Mouse (Mus musculus) heart, embryonic 14.5 days (tissue): ENCODE results near the gene Tmem202. TPM values are rescaled to one million over a fixed set of nuclear protein-coding genes. Genes with fewer than 3 reads are reported as not detected.

ENCODE experiments used
- ATAC-seq: fragments of 200-750 bp; cut with Nextera tagmentation; 2 replicates; pipeline ENCODE4 v1.8.0; 2017; ENCODE audit warnings: low read depth, moderate TSS enrichment; ENCODE audit not compliant: insufficient number of reproducible peaks, insufficient read depth, low FRiP score
- H3K27ac ChIP-seq, 2 experiments: fragments of 200-500 bp in 1 of 2; fragments of 300-500 bp in 1 of 2; sonication (generic) in 1 of 2; replicated peaks in 1 of 2; 2 replicates each; pipeline ENCODE4 v1.5.1; 2012 to 2014; ENCODE audit warnings: low read depth in 2 of 2, low read length in 2 of 2, control low read depth in 1 of 2, mild to moderate bottlenecking in 1 of 2, mixed read lengths in 1 of 2; ENCODE audit not compliant: control insufficient read depth in 1 of 2, insufficient read depth in 1 of 2
- H3K27me3 ChIP-seq: fragments of 300-500 bp; sonication (generic); 2 replicates; pipeline ENCODE4 v1.6.1; 2014; ENCODE audit warnings: mild to moderate bottlenecking, low read length, control low read depth; ENCODE audit not compliant: control insufficient read depth, insufficient read depth
- H3K36me3 ChIP-seq: fragments of 300-500 bp; sonication (generic); 2 replicates; pipeline ENCODE4 v1.6.1; 2014; ENCODE audit warnings: mild to moderate bottlenecking, control low read depth, low read length, mixed read lengths; ENCODE audit not compliant: control insufficient read depth, insufficient read depth
- H3K4me1 ChIP-seq, 2 experiments: fragments of 200-500 bp in 1 of 2; fragments of 300-500 bp in 1 of 2; sonication (generic) in 1 of 2; 2 replicates each; pipeline ENCODE4 v1.6.1; 2012 to 2014; ENCODE audit warnings: low read length in 2 of 2, control low read depth in 1 of 2, mixed read lengths in 1 of 2; ENCODE audit not compliant: control insufficient read depth in 2 of 2, insufficient read depth in 2 of 2
- H3K4me2 ChIP-seq: fragments of 300-500 bp; sonication (generic); 2 replicates; pipeline ENCODE4 v1.6.1; 2014; ENCODE audit warnings: mild to moderate bottlenecking, low read length
- H3K4me3 ChIP-seq, 2 experiments: fragments of 200-500 bp in 1 of 2; fragments of 300-500 bp in 1 of 2; sonication (generic) in 1 of 2; 2 replicates each; pipeline ENCODE4 v1.5.1; 2012 to 2014; ENCODE audit warnings: low read length in 2 of 2, mild to moderate bottlenecking in 2 of 2, control low read depth in 1 of 2, low read depth in 1 of 2, moderate library complexity in 1 of 2; ENCODE audit not compliant: control insufficient read depth in 1 of 2, insufficient read depth in 1 of 2
- H3K9ac ChIP-seq: fragments of 300-500 bp; sonication (generic); 2 replicates; pipeline ENCODE4 v1.6.1; 2014; ENCODE audit warnings: mild to moderate bottlenecking, low read length
- H3K9me3 ChIP-seq: fragments of 300-500 bp; sonication (generic); 2 replicates; pipeline ENCODE4 v1.6.1; 2016; ENCODE audit warnings: low read length, control low read depth; ENCODE audit not compliant: control insufficient read depth
- WGBS: fragments of 180-500 bp; shearing (Covaris S2); extraction: QIAGEN DNeasy Blood & Tissue Kit; methylation state at CpG from one replicate; pipeline ENCODE4 v1.1.7; 2014; 5-methylcytosine and 5-hydroxymethylcytosine counted together
- polyA plus RNA-seq: library from polyadenylated mRNA; unstranded; fragments of >200 nt; fragmentation: Nextera tagmentation; extraction: Ambion mirVana; gene quantifications from 2 replicates; pipeline ENCODE4 v1.2.1, GENCODE M21; 2014

Gene Tmem202
- polyA plus RNA-seq, 1 experiment from 2014 or later, result 0.55 TPM

- ATAC-seq, result no peak
- Histone ChIP-seq H3K9ac (peak overlapping the region; percentile 99), H3K4me1 (peaks cover 0 to 23% of the 10 kb centered on the region in 2 experiments; a peak in 1 of 4 replicates), H3K27me3 (no peaks in the 10 kb centered on the region), H3K36me3 (no peaks in the 10 kb centered on the region), H3K4me3 (peak overlapping the region; percentile 88 to 94), H3K4me2 (peak overlapping the region; percentile 96), H3K27ac (peak overlapping the region in 1 of 2 experiments; percentile 97; a peak in 2 of 4 replicates), H3K9me3 (no peaks in the 10 kb centered on the region)
- 7% methylated on average over 7 of the region's 7 CpGs for WGBS
These were observed 54.9 kb downstream of the Tmem202 start for GRCm38 (mm10) chr9:59484760-59485159.

- no peak overlapping the region for H3K27ac ChIP-seq
- H3K36me3 ChIP-seq, result no peaks in the 10 kb centered on the region
- H3K4me3 ChIP-seq, result no peak overlapping the region
- H3K9me3 ChIP-seq, result no peaks in the 10 kb centered on the region
- no peak overlapping the region for H3K9ac ChIP-seq
- no peak for ATAC-seq
- H3K27me3 ChIP-seq, result no peaks in the 10 kb centered on the region
- H3K4me2 ChIP-seq, result peak overlapping the region; percentile 39; the same call in 1 of the 2 replicates
- peaks cover 0 to 34% of the 10 kb centered on the region in 2 experiments; a peak in 2 of 4 replicates for H3K4me1 ChIP-seq
- WGBS, result 22% methylated on average over 1 of the region's 1 CpGs
These were observed 57.2 kb downstream of the Tmem202 start for GRCm38 (mm10) chr9:59482419-59482818.

- Histone ChIP-seq H3K4me2 (no peak overlapping the region), H3K9ac (no peak overlapping the region), H3K27me3 (no peaks in the 10 kb centered on the region), H3K36me3 (peaks cover 17% of the 10 kb centered on the region), H3K4me1 (peaks cover 0 to 19% of the 10 kb centered on the region in 2 experiments; a peak in 2 of 4 replicates), H3K4me3 (no peak overlapping the region), H3K9me3 (no peaks in the 10 kb centered on the region), H3K27ac (no peak overlapping the region)
- no peak for ATAC-seq
- WGBS, result 92% methylated on average over 2 of the region's 2 CpGs
These were observed 63.0 kb downstream of the Tmem202 start for GRCm38 (mm10) chr9:59476617-59477016.

GRCm38 (mm10) chr9:59474838-59475237 lies 64.8 kb downstream of the Tmem202 start:
- Histone ChIP-seq H3K9me3 (no peaks in the 10 kb centered on the region), H3K4me1 (peaks cover 0 to 19% of the 10 kb centered on the region in 2 experiments; a peak in 2 of 4 replicates), H3K36me3 (peaks cover 22% of the 10 kb centered on the region), H3K4me2 (no peak overlapping the region), H3K9ac (no peak overlapping the region), H3K4me3 (no peak overlapping the region), H3K27me3 (no peaks in the 10 kb centered on the region), H3K27ac (no peak overlapping the region)
- ATAC-seq, result no peak
- WGBS, result 59% methylated on average over 1 of the region's 1 CpGs

- H3K27me3 ChIP-seq, result no peaks in the 10 kb centered on the region
- 83% methylated on average over 2 of the region's 2 CpGs for WGBS
- no peak overlapping the region for H3K27ac ChIP-seq
- peaks cover 0 to 14% of the 10 kb centered on the region in 2 experiments; a peak in 2 of 4 replicates for H3K4me1 ChIP-seq
- no peak overlapping the region for H3K9ac ChIP-seq
- no peak overlapping the region for H3K4me2 ChIP-seq
- no peak for ATAC-seq
- no peak overlapping the region for H3K4me3 ChIP-seq
- peaks cover 22% of the 10 kb centered on the region for H3K36me3 ChIP-seq
- H3K9me3 ChIP-seq, result no peaks in the 10 kb centered on the region
These were observed 66.5 kb downstream of the Tmem202 start for GRCm38 (mm10) chr9:59473171-59473570.

GRCm38 (mm10) chr9:59469446-59469845 lies 70.2 kb downstream of the Tmem202 start:
- 0 out of 4 replicates have a peak, but pooled peaks cover 0 to 4% of the 10 kb centered on the region in 2 experiments for H3K4me1 ChIP-seq
- H3K4me3 ChIP-seq, result no peak overlapping the region
- no peak overlapping the region for H3K9ac ChIP-seq
- no peaks in the 10 kb centered on the region for H3K9me3 ChIP-seq
- no peak overlapping the region for H3K27ac ChIP-seq
- 49% methylated on average over 1 of the region's 1 CpGs for WGBS
- H3K36me3 ChIP-seq, result peaks cover 22% of the 10 kb centered on the region
- H3K27me3 ChIP-seq, result no peaks in the 10 kb centered on the region
- H3K4me2 ChIP-seq, result no peak overlapping the region
- ATAC-seq, result no peak

Other genes with a start within 250 kb of the Tmem202 start
- gene Adpgk, start 248.3 kb downstream of the Tmem202 start, polyA plus RNA-seq, result 24.0 and 24.1 TPM in 2 replicates
- gene Bbs4, start 186.3 kb downstream of the Tmem202 start, polyA plus RNA-seq, result 7.4 and 8.3 TPM in 2 replicates
- gene Arih1, start 53.2 kb downstream of the Tmem202 start, polyA plus RNA-seq, result 14.9 and 18.3 TPM in 2 replicates
- gene Hexa, start 307 bp downstream of the Tmem202 start, polyA plus RNA-seq, result 87.6 and 91.4 TPM in 2 replicates
- 0.16 and 0.34 TPM in 2 replicates for gene Celf6, start 38.1 kb upstream of the Tmem202 start, polyA plus RNA-seq
- gene Parp6, start 77.4 kb upstream of the Tmem202 start, polyA plus RNA-seq, result 19.5 and 24.6 TPM in 2 replicates
- 1,792 and 1,798 TPM in 2 replicates for gene Pkm, start 116.5 kb upstream of the Tmem202 start, polyA plus RNA-seq
- gene Gramd2, start 140.3 kb upstream of the Tmem202 start, polyA plus RNA-seq, result 0.27 and 0.43 TPM in 2 replicates
- 10.9 and 12.6 TPM in 2 replicates for gene Senp8, start 210.9 kb upstream of the Tmem202 start, polyA plus RNA-seq
- 12.1 and 12.4 TPM in 2 replicates for gene Myo9a, start 211.0 kb upstream of the Tmem202 start, polyA plus RNA-seq